Comparison of ENCODE assay signal across 37 mouse cellular contexts in the genomic region with DNA sequence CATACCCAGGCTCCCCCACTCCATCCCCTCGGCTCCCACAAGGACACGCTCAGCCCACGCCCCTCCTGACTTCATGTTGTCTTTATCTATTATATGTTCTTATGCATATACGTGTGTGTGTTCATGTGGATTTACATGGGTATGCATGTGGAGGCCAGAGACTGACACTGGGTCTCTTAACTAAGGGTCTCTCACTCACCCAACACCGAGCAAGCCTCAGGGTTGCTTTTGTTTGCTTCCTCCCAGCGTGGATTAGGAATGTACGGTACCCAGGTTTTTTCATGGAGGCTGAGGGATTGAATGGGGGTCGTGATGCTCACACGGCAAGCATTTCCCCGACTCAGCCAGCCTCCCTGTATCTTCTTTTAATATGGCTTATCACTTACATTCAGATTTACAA. TPM values are rescaled to one million over a fixed set of nuclear protein-coding genes. Genes with fewer than 3 reads are reported as not detected.
"Had no signal": no experiment of that assay in that cellular context is flagged by ENCODE, and none has a peak within 500 bp of the region (broad histone marks: within the 10 kb centered on the region; RNA-seq: fewer than 3 reads in every experiment).

No protein-coding gene starts in this region.

- H3K4me3 ChIP-seq: heart, embryonic 12.5 days; heart, embryonic 13.5 days; heart, embryonic 15.5 days; hindbrain, embryonic 10.5 days; hindbrain, embryonic 12.5 days; hindbrain, embryonic 13.5 days; hindbrain, embryonic 15.5 days; intestine, embryonic 15.5 days; kidney, embryonic 15.5 days; layer of hippocampus, adult 2 months; left cerebral cortex, adult 2 months had no signal

- H3K4me1 ChIP-seq: heart, embryonic 12.5 days; heart, embryonic 13.5 days; heart, embryonic 15.5 days; hindbrain, embryonic 10.5 days; hindbrain, embryonic 12.5 days; hindbrain, embryonic 13.5 days; hindbrain, embryonic 15.5 days; intestine, embryonic 15.5 days; kidney, embryonic 15.5 days had no signal

- DNase-seq: heart, postnatal 14 days; heart, postnatal 4 days; kidney, adult 11 months; kidney, adult 18-20 months; kidney, adult 2 months; kidney, adult 8-10 months; kidney, adult 9 months; kidney, postnatal 10 days; kidney, postnatal 14 days; kidney, postnatal 25 days; kidney, postnatal 36 days; kidney, postnatal 4 days; layer of hippocampus, adult 9-11 months; layer of hippocampus, postnatal 36 days had no signal

- H3K9me3 ChIP-seq: heart, embryonic 15.5 days; hindbrain, embryonic 15.5 days; intestine, embryonic 15.5 days had no signal

- H3K36me3 ChIP-seq: heart, embryonic 12.5 days; heart, embryonic 13.5 days; heart, embryonic 15.5 days; hindbrain, embryonic 10.5 days; hindbrain, embryonic 12.5 days; hindbrain, embryonic 13.5 days; hindbrain, embryonic 15.5 days; intestine, embryonic 15.5 days; kidney, embryonic 15.5 days had no signal

- H3K27ac ChIP-seq: heart, embryonic 13.5 days; heart, embryonic 15.5 days; hindbrain, embryonic 10.5 days; hindbrain, embryonic 12.5 days; hindbrain, embryonic 13.5 days; hindbrain, embryonic 14.5 days; hindbrain, embryonic 15.5 days; hindbrain, postnatal 0 days; intestine, embryonic 15.5 days; kidney, embryonic 15.5 days; kidney, postnatal 0 days; left cerebral cortex, adult 2 months had no signal

- H3K27me3 ChIP-seq: heart, embryonic 12.5 days; heart, embryonic 13.5 days; heart, embryonic 15.5 days; hindbrain, embryonic 12.5 days; hindbrain, embryonic 13.5 days; hindbrain, embryonic 15.5 days; intestine, embryonic 15.5 days; kidney, embryonic 15.5 days had no signal

RNA-seq across cellular contexts. Expression of gene Abca17, which starts 25.8 kb away (rescaled TPM):
- total RNA-seq: heart, postnatal 14 days; heart, postnatal 25 days had no signal
- polyA plus RNA-seq: heart, embryonic 12.5 days; heart, embryonic 15.5 days; heart, embryonic 16.5 days; heart, postnatal 0 days; hindbrain, embryonic 10.5 days; hindbrain, embryonic 11.5 days; inflammation-experienced regulatory T-cells, adult 6 months; intestine, embryonic 14.5 days; intestine, embryonic 15.5 days; intestine, embryonic 16.5 days; intestine, postnatal 0 days; kidney, embryonic 14.5 days; kidney, postnatal 0 days had no signal
